Mouse (Mus musculus) activated CD4-positive, CD25-positive, alpha-beta regulatory T cell (primary cell): Measurements from ENCODE around the gene Apold1. TPM values are rescaled to one million over a fixed set of nuclear protein-coding genes. Genes with fewer than 3 reads are reported as not detected.

ENCODE experiments used
- polyA plus RNA-seq, 2 experiments: library from polyadenylated mRNA; unstranded; fragments of 100-300 nt; shearing (Covaris generic); gene quantifications; one replicate each; pipeline ENCODE4 v1.2.1; 2017

The Apold1 gene
- under 1 TPM; 0.21 to 0.41 TPM for polyA plus RNA-seq

GRCm38 (mm10) chr6:134981231-134982062, at the start of gene Apold1:
Gene Apold1 (plus strand): TSS chr6:134981718.

GRCm38 (mm10) chr6:135011048-135011733, 29.7 kb downstream of the Apold1 start, which contains the start of gene Ddx47:
Gene Ddx47 (plus strand): TSS chr6:135011612.

Other genes starting within 250 kb of the Apold1 start
- 1 to 10 TPM; 1.4 to 2.6 TPM for gene Dusp16, start 189.1 kb upstream of the Apold1 start, polyA plus RNA-seq
- 10 to 100 TPM; 21.5 to 23.4 TPM for gene Crebl2, start 151.6 kb upstream of the Apold1 start, polyA plus RNA-seq
- gene Gpr19, start 83.1 kb upstream of the Apold1 start, polyA plus RNA-seq, result 1 to 10 TPM; 5.8 to 8.1 TPM
- 10 to 100 TPM; 20.7 to 31.5 TPM for gene Cdkn1b, start 61.3 kb upstream of the Apold1 start, polyA plus RNA-seq
- 100 to 1,000 TPM; 128 to 143 TPM for gene Ddx47, start 29.9 kb downstream of the Apold1 start, polyA plus RNA-seq
- gene Gprc5a, start 83.9 kb downstream of the Apold1 start, polyA plus RNA-seq, result 1 to 10 TPM in 1 of 2 experiments, under 1 TPM in 1; 0.36 to 1.2 TPM
- not detected for gene Gprc5d, start 136.6 kb downstream of the Apold1 start, polyA plus RNA-seq
- gene Fam234b, start 216.3 kb downstream of the Apold1 start, polyA plus RNA-seq, result 10 to 100 TPM; 14.5 to 16.4 TPM
- 1 to 10 TPM in 1 of 2 experiments, under 1 TPM in 1; 0.50 to 2.3 TPM for gene Hebp1, start 216.3 kb downstream of the Apold1 start, polyA plus RNA-seq